24 mouse cellular contexts compared by ENCODE assay signal in the genomic region with DNA sequence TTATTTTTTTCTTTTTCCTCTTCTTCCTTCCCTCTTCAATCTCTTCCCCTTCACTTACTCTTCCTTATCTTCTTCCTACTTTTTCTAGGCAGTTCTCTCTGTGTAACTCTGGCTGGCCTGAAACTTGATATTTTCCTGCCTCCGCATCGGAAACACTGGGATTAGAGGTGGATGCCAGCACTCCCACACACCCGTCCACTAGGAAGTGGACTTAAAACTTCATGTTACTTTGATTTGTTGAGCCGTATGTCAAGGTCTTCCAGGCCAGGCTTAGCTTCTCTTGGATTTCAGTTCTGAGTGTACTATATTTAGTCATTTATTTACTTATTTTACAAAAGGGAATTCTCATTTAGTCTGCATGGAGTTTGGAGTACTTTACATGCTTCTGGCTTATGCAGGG.
DNase-seq lines count a peak whose midpoint lies in the region; ATAC-seq and TF ChIP-seq lines count a peak whose summit lies in the region.
"Had no signal": no experiment of that assay in that cellular context is flagged by ENCODE, and none has a peak within 500 bp of the region (broad histone marks: within the 10 kb centered on the region; RNA-seq: fewer than 3 reads in every experiment).

No protein-coding gene starts in this region.

- TF ChIP-seq CTCF in kidney, postnatal 0 days (IDR thresholded peaks at IDR 0.05; ENCODE audit: low read depth) = no peak

- H3K9me3 ChIP-seq in kidney, postnatal 0 days (replicated peaks; ENCODE audit: low read length) = no peaks in the 10 kb centered on the region
- 0 out of 2 replicates have a peak, but pooled peaks cover 3% of the 10 kb centered on the region for H3K9me3 ChIP-seq in lung, embryonic 15.5 days
- peaks cover 3% of the 10 kb centered on the region; the same call in 1 of the 2 replicates for H3K9me3 ChIP-seq in stomach, embryonic 16.5 days (replicated peaks; ENCODE audit: control insufficient read depth, low read length)
- H3K9me3 ChIP-seq: embryonic facial prominence, embryonic 13.5 days had no signal

- peak; percentile 47; the same call in 1 of the 2 replicates for ATAC-seq in kidney, postnatal 0 days (replicated peaks; ENCODE audit: low FRiP score, low read depth)
- ATAC-seq in lung, embryonic 15.5 days (ENCODE audit: borderline replicate concordance, extremely low read depth, low FRiP score, low TSS enrichment) = no peak
- ATAC-seq in stomach, embryonic 16.5 days (ENCODE audit: insufficient read depth, low FRiP score) = peak; percentile 47; the same call in 1 of the 2 replicates
- ATAC-seq: CD4-positive, CD25-positive, alpha-beta regulatory T cell, adult 4 months; forebrain, embryonic 16.5 days; intestine, postnatal 0 days; midbrain, embryonic 13.5 days had no signal

- no peaks in the 10 kb centered on the region for H3K27me3 ChIP-seq in kidney, postnatal 0 days (ENCODE audit: insufficient read depth, low read length)
- no peaks in the 10 kb centered on the region for H3K27me3 ChIP-seq in lung, embryonic 15.5 days
- no peaks in the 10 kb centered on the region for H3K27me3 ChIP-seq in myocyte (ENCODE audit: control insufficient read depth, insufficient read depth, insufficient read length)
- no peaks in the 10 kb centered on the region for H3K27me3 ChIP-seq in stomach, embryonic 16.5 days (ENCODE audit: control insufficient read depth, insufficient read depth, low read length)
- H3K27me3 ChIP-seq: embryonic facial prominence, embryonic 13.5 days; heart, embryonic 12.5 days; limb, embryonic 12.5 days; midbrain, embryonic 13.5 days had no signal

- H3ac ChIP-seq in myocyte (ENCODE audit: control insufficient read depth, insufficient read length) = no peak overlapping the region

- H3K27ac ChIP-seq in kidney, postnatal 0 days = peak overlapping the region; percentile 55; the same call in 1 of the 2 replicates
- H3K27ac ChIP-seq in lung, embryonic 15.5 days = peak overlapping the region; percentile 55
- H3K27ac ChIP-seq in stomach, embryonic 16.5 days (ENCODE audit: low read length) = peak overlapping the region; percentile 84
- H3K27ac ChIP-seq: embryonic facial prominence, embryonic 13.5 days; heart, adult 2 months; hindbrain, embryonic 14.5 days; limb, embryonic 12.5 days; macrophage; midbrain, embryonic 13.5 days had no signal

- H3K9ac ChIP-seq in kidney, postnatal 0 days (ENCODE audit: low read depth, low read length) = no peak overlapping the region
- H3K9ac ChIP-seq in lung, embryonic 15.5 days = no peak overlapping the region
- no peak overlapping the region for H3K9ac ChIP-seq in stomach, embryonic 16.5 days (ENCODE audit: low read length)
- H3K9ac ChIP-seq: embryonic facial prominence, embryonic 13.5 days; heart, embryonic 12.5 days; hindbrain, embryonic 14.5 days; limb, embryonic 12.5 days; midbrain, embryonic 13.5 days had no signal

- H3K79me2 ChIP-seq in myocyte (ENCODE audit: control insufficient read depth, insufficient read depth) = no peaks in the 10 kb centered on the region

- peaks cover 3% of the 10 kb centered on the region; the same call in 1 of the 2 replicates for H3K4me1 ChIP-seq in kidney, postnatal 0 days (replicated peaks; ENCODE audit: insufficient read depth, low read length)
- peaks cover 15% of the 10 kb centered on the region for H3K4me1 ChIP-seq in lung, embryonic 15.5 days
- peaks cover 19% of the 10 kb centered on the region for H3K4me1 ChIP-seq in stomach, embryonic 16.5 days (ENCODE audit: control insufficient read depth, insufficient read depth, low read length)
- H3K4me1 ChIP-seq: embryonic facial prominence, embryonic 13.5 days; heart, embryonic 12.5 days; midbrain, embryonic 13.5 days had no signal

- no peak overlapping the region for H3K4me2 ChIP-seq in kidney, postnatal 0 days (ENCODE audit: low read length)
- no peak overlapping the region for H3K4me2 ChIP-seq in lung, embryonic 15.5 days
- H3K4me2 ChIP-seq in myocyte (ENCODE audit: low read depth) = peak overlapping the region; percentile 39
- no peak overlapping the region for H3K4me2 ChIP-seq in stomach, embryonic 16.5 days (ENCODE audit: low read depth, low read length)
- H3K4me2 ChIP-seq: embryonic facial prominence, embryonic 13.5 days; heart, embryonic 12.5 days; hindbrain, embryonic 14.5 days; limb, embryonic 12.5 days; liver, embryonic 11.5 days; midbrain, embryonic 13.5 days had no signal

- H3K4me3 ChIP-seq in kidney, postnatal 0 days (replicated peaks; ENCODE audit: low read depth, low read length) = no peak overlapping the region
- H3K4me3 ChIP-seq in lung, embryonic 15.5 days = no peak overlapping the region
- H3K4me3 ChIP-seq in myocyte = no peak overlapping the region
- no peak overlapping the region for H3K4me3 ChIP-seq in stomach, embryonic 16.5 days (replicated peaks; ENCODE audit: low read length)
- H3K4me3 ChIP-seq: embryonic facial prominence, embryonic 13.5 days; forebrain, embryonic 10.5 days; heart, adult 2 months; heart, embryonic 12.5 days; limb, embryonic 12.5 days; midbrain, embryonic 13.5 days had no signal

- DNase-seq in kidney, postnatal 0 days (ENCODE audit: low spot score) = peak; percentile 95
- DNase-seq in kidney, adult 18-20 months = no peak
- no peak for DNase-seq in lung, postnatal 4 days
- DNase-seq in embryo, embryonic 11 days = no peak
- DNase-seq: adrenal gland, postnatal 25 days; cerebellum, adult 11-12 months; cerebellum, adult 9-11 months; heart, adult 2 months; right cerebral cortex, postnatal 25 days; thymus, postnatal 14 days had no signal

- 13% methylated on average over 4 of the region's 4 CpGs for WGBS in kidney, postnatal 0 days
- WGBS in lung, embryonic 15.5 days = 17% methylated on average over 4 of the region's 4 CpGs
- WGBS in stomach, embryonic 16.5 days = 23% methylated on average over 4 of the region's 4 CpGs

- TF ChIP-seq POLR2A in myocyte (IDR thresholded peaks at IDR 0.05; ENCODE audit: insufficient read length, low read depth) = no peak

- H3K36me3 ChIP-seq in kidney, postnatal 0 days (ENCODE audit: insufficient read depth, low read length) = no peaks in the 10 kb centered on the region
- no peaks in the 10 kb centered on the region for H3K36me3 ChIP-seq in lung, embryonic 15.5 days
- no peaks in the 10 kb centered on the region for H3K36me3 ChIP-seq in myocyte (ENCODE audit: control insufficient read depth, insufficient read depth)
- no peaks in the 10 kb centered on the region for H3K36me3 ChIP-seq in stomach, embryonic 16.5 days (ENCODE audit: control insufficient read depth, insufficient read depth, low read length)
- H3K36me3 ChIP-seq: embryonic facial prominence, embryonic 13.5 days; heart, embryonic 12.5 days; limb, embryonic 12.5 days; midbrain, embryonic 13.5 days had no signal

TF ChIP-seq in myocyte, 11 proteins besides CTCF, POLR2A, EP300 and RAD21:
- TF ChIP-seq USF1 (IDR thresholded peaks at IDR 0.05; ENCODE audit: low read depth) (no peak), MAX (IDR thresholded peaks at IDR 0.05; ENCODE audit: low read depth) (no peak), MYOD1 (IDR thresholded peaks at IDR 0.05; ENCODE audit: control insufficient read depth in 1 of 3, insufficient read length in 2 of 3, low read depth in 2 of 3) (no peak), SRF (IDR thresholded peaks at IDR 0.05; ENCODE audit: control insufficient read depth, insufficient read length, low read depth) (no peak), POLR2AphosphoS2 (IDR thresholded peaks at IDR 0.05; ENCODE audit: insufficient read length, low read depth) (no peak), TCF12 (IDR thresholded peaks at IDR 0.05; ENCODE audit: insufficient read depth, poor library complexity, severe bottlenecking) (no peak), E2F4 (IDR thresholded peaks at IDR 0.05; ENCODE audit: insufficient read depth) (no peak), CEBPB (IDR thresholded peaks at IDR 0.05; ENCODE audit: insufficient read depth, poor library complexity, severe bottlenecking) (no peak), REST (IDR thresholded peaks at IDR 0.05; ENCODE audit: insufficient read depth, insufficient read length) (no peak), TCF3 (IDR thresholded peaks at IDR 0.05; ENCODE audit: insufficient read length, low read depth) (no peak), MYOG (IDR thresholded peaks at IDR 0.05; ENCODE audit: control insufficient read depth in 1 of 3, insufficient read depth in 1 of 3, insufficient read length in 2 of 3, low read depth in 2 of 3) (no peak)
